Mouse (Mus musculus): ENCODE measurements at regions not wholly inside any gene's neighbourhood (a gene's known extent, or its start where the extent isn't known, plus 50 kb on each side); places are given as distances from the start of the nearest gene placed in this dataset.

- DNase-seq: peak; percentile 75
Observed at GRCm38 (mm10) chr2:133614672-133615071, 62.7 kb downstream of the Bmp2 start.

GRCm38 (mm10) chr2:133615299-133615698, 63.3 kb downstream of the Bmp2 start:
- DNase-seq: no peak

GRCm38 (mm10) chr2:133617317-133617835, 65.4 kb downstream of the Bmp2 start:
- no peak for DNase-seq

GRCm38 (mm10) chr2:133622523-133622922, 70.6 kb downstream of the Bmp2 start:
- no peak for DNase-seq

GRCm38 (mm10) chr2:133625542-133625941, 73.6 kb downstream of the Bmp2 start:
- no peak for DNase-seq

- DNase-seq: no peak
Observed at GRCm38 (mm10) chr2:133628874-133629273, 76.9 kb downstream of the Bmp2 start.

GRCm38 (mm10) chr2:133635434-133635833, 83.5 kb downstream of the Bmp2 start:
- no peak for DNase-seq

GRCm38 (mm10) chr2:133649874-133650481, 98.0 kb downstream of the Bmp2 start:
- no peak for DNase-seq

- no peak for DNase-seq
Observed at GRCm38 (mm10) chr2:133666331-133667054, 114.5 kb downstream of the Bmp2 start.

GRCm38 (mm10) chr2:133667055-133667395, 115.1 kb downstream of the Bmp2 start:
- no peak for DNase-seq

GRCm38 (mm10) chr2:133669821-133670220, 117.9 kb downstream of the Bmp2 start:
- DNase-seq: peak; percentile 14

- no peak for DNase-seq
Observed at GRCm38 (mm10) chr2:133671528-133671927, 119.6 kb downstream of the Bmp2 start.

GRCm38 (mm10) chr2:133684367-133684766, 132.4 kb downstream of the Bmp2 start:
- DNase-seq: no peak

GRCm38 (mm10) chr2:133688121-133688787, 136.3 kb downstream of the Bmp2 start:
- no peak for DNase-seq

GRCm38 (mm10) chr2:133688788-133689155, 136.8 kb downstream of the Bmp2 start:
- DNase-seq: no peak

- DNase-seq: peak; percentile 40
Observed at GRCm38 (mm10) chr2:133708735-133709584, 157.0 kb downstream of the Bmp2 start.

GRCm38 (mm10) chr2:133716243-133716642, 164.3 kb downstream of the Bmp2 start:
- no peak for DNase-seq

GRCm38 (mm10) chr2:133717076-133717475, 165.1 kb downstream of the Bmp2 start:
- DNase-seq: no peak

- peak; percentile 11 for DNase-seq
Observed at GRCm38 (mm10) chr2:133724310-133724709, 172.4 kb downstream of the Bmp2 start.

GRCm38 (mm10) chr2:133724757-133725156, 172.8 kb downstream of the Bmp2 start:
- DNase-seq: no peak

GRCm38 (mm10) chr2:133734469-133735225, 182.7 kb downstream of the Bmp2 start:
- DNase-seq: no peak

- DNase-seq: no peak
Observed at GRCm38 (mm10) chr2:133738839-133739430, 187.0 kb downstream of the Bmp2 start.
